Mouse (Mus musculus) kidney, embryonic 16.5 days (tissue): Measurements from ENCODE around the gene Gm11077. TPM values are rescaled to one million over a fixed set of nuclear protein-coding genes. Genes with fewer than 3 reads are reported as not detected.

Source experiments
- ATAC-seq: fragments of 200-750 bp; cut with Nextera tagmentation; 2 replicates; pipeline ENCODE4 v1.8.0; 2017; ENCODE audit warnings: moderate TSS enrichment; ENCODE audit not compliant: low FRiP score, low TSS enrichment
- H3K27ac ChIP-seq: fragments of 300-500 bp; sonication (generic); 2 replicates; pipeline ENCODE4 v1.5.1; 2014; ENCODE audit warnings: low read length
- H3K27me3 ChIP-seq: fragments of 300-500 bp; sonication (generic); 2 replicates; pipeline ENCODE4 v1.6.1; 2014; ENCODE audit warnings: low read length, control low read depth, mixed read lengths; ENCODE audit not compliant: insufficient read depth
- H3K36me3 ChIP-seq: fragments of 300-500 bp; sonication (generic); 2 replicates; pipeline ENCODE4 v1.6.1; 2014; ENCODE audit warnings: low read length, control low read depth, mixed read lengths; ENCODE audit not compliant: insufficient read depth
- H3K4me1 ChIP-seq: fragments of 300-500 bp; sonication (generic); 2 replicates; pipeline ENCODE4 v1.6.1; 2014; ENCODE audit warnings: low read length, control low read depth, mixed read lengths; ENCODE audit not compliant: insufficient read depth
- H3K4me2 ChIP-seq: fragments of 300-500 bp; sonication (generic); replicated peaks from 2 replicates; pipeline ENCODE4 v1.6.1; 2014; ENCODE audit warnings: low read depth, low read length
- H3K4me3 ChIP-seq: fragments of 300-500 bp; sonication (generic); 2 replicates; pipeline ENCODE4 v1.5.1; 2014; ENCODE audit warnings: mild to moderate bottlenecking, low read length
- H3K9ac ChIP-seq: fragments of 300-500 bp; sonication (generic); replicated peaks from 2 replicates; pipeline ENCODE4 v1.6.1; 2014; ENCODE audit warnings: low read length
- H3K9me3 ChIP-seq: fragments of 300-500 bp; sonication (generic); 2 replicates; pipeline ENCODE4 v1.6.1; 2016; ENCODE audit warnings: low read length, control low read depth
- WGBS: fragments of 180-500 bp; shearing (Covaris S2); extraction: QIAGEN DNeasy Blood & Tissue Kit; methylation state at CpG from one replicate; pipeline ENCODE4 v1.1.7; 2014; 5-methylcytosine and 5-hydroxymethylcytosine counted together
- polyA plus RNA-seq: library from polyadenylated mRNA; unstranded; fragments of >200 nt; fragmentation: Nextera tagmentation; extraction: Ambion mirVana; gene quantifications from 2 replicates; pipeline ENCODE4 v1.2.1, GENCODE M21; 2015

Gm11077 gene
- polyA plus RNA-seq, 1 experiment from 2014 or later, result not detected

GRCm38 (mm10) chr6:140776274-140776673 is 47.2 kb downstream of the Gm11077 start:
- H3K9ac ChIP-seq, result no peak overlapping the region
- no peaks in the 10 kb centered on the region for H3K9me3 ChIP-seq
- ATAC-seq, result no peak
- 74% methylated on average over 8 of the region's 8 CpGs for WGBS
- H3K4me1 ChIP-seq, result no peaks in the 10 kb centered on the region
- no peak overlapping the region for H3K4me2 ChIP-seq
- H3K4me3 ChIP-seq, result no peak overlapping the region
- no peaks in the 10 kb centered on the region for H3K36me3 ChIP-seq
- H3K27ac ChIP-seq, result no peak overlapping the region
- no peaks in the 10 kb centered on the region for H3K27me3 ChIP-seq

- H3K9ac ChIP-seq, result no peak overlapping the region
- no peak overlapping the region for H3K4me2 ChIP-seq
- H3K36me3 ChIP-seq, result no peaks in the 10 kb centered on the region
- H3K27ac ChIP-seq, result no peak overlapping the region
- ATAC-seq, result no peak
- H3K4me3 ChIP-seq, result no peak overlapping the region
- H3K4me1 ChIP-seq, result peaks cover 8% of the 10 kb centered on the region; the same call in 1 of the 2 replicates
- H3K9me3 ChIP-seq, result no peaks in the 10 kb centered on the region
- 94% methylated on average over 6 of the region's 6 CpGs for WGBS
- H3K27me3 ChIP-seq, result no peaks in the 10 kb centered on the region
Measured at GRCm38 (mm10) chr6:140782524-140782923, 53.4 kb downstream of the Gm11077 start.

- ATAC-seq, result peak; percentile 80; the same call in 1 of the 2 replicates
- no peaks in the 10 kb centered on the region for H3K36me3 ChIP-seq
- WGBS, result 26% methylated on average over 2 of the region's 2 CpGs
Measured at GRCm38 (mm10) chr6:140786058-140786457, 57.0 kb downstream of the Gm11077 start.

GRCm38 (mm10) chr6:140789850-140790249 is 60.8 kb downstream of the Gm11077 start:
- 30% methylated on average over 3 of the region's 3 CpGs for WGBS
- Histone ChIP-seq H3K4me2 (no peak overlapping the region), H3K36me3 (no peaks in the 10 kb centered on the region), H3K27ac (no peak overlapping the region), H3K4me3 (no peak overlapping the region), H3K9ac (no peak overlapping the region), H3K4me1 (peaks cover 8% of the 10 kb centered on the region; the same call in 1 of the 2 replicates), H3K9me3 (no peaks in the 10 kb centered on the region), H3K27me3 (no peaks in the 10 kb centered on the region)
- ATAC-seq, result peak; percentile 74

More at GRCm38 (mm10) chr6:140786058-140786457, 57.0 kb downstream of the Gm11077 start:
- Histone ChIP-seq H3K4me3 (no peak overlapping the region), H3K4me2 (no peak overlapping the region), H3K27ac (no peak overlapping the region), H3K4me1 (peaks cover 8% of the 10 kb centered on the region; the same call in 1 of the 2 replicates), H3K9ac (no peak overlapping the region), H3K9me3 (no peaks in the 10 kb centered on the region), H3K27me3 (no peaks in the 10 kb centered on the region)

- no peaks in the 10 kb centered on the region for H3K36me3 ChIP-seq
- H3K9me3 ChIP-seq, result no peaks in the 10 kb centered on the region
- H3K27me3 ChIP-seq, result no peaks in the 10 kb centered on the region
- no peak overlapping the region for H3K4me3 ChIP-seq
- 86% methylated on average over 6 of the region's 6 CpGs for WGBS
- H3K4me1 ChIP-seq, result no peaks in the 10 kb centered on the region
- no peak overlapping the region for H3K9ac ChIP-seq
- ATAC-seq, result no peak
- H3K4me2 ChIP-seq, result no peak overlapping the region
- H3K27ac ChIP-seq, result no peak overlapping the region
Measured at GRCm38 (mm10) chr6:140793676-140794262, 64.7 kb downstream of the Gm11077 start.

- no peak overlapping the region for H3K4me2 ChIP-seq
- no peaks in the 10 kb centered on the region for H3K4me1 ChIP-seq
- no peak overlapping the region for H3K9ac ChIP-seq
- no peak for ATAC-seq
- H3K36me3 ChIP-seq, result no peaks in the 10 kb centered on the region
- H3K9me3 ChIP-seq, result no peaks in the 10 kb centered on the region
- no peak overlapping the region for H3K27ac ChIP-seq
- no peaks in the 10 kb centered on the region for H3K27me3 ChIP-seq
- no peak overlapping the region for H3K4me3 ChIP-seq
- WGBS, result 77% methylated on average over 3 of the region's 3 CpGs
Measured at GRCm38 (mm10) chr6:140798841-140799240, 69.8 kb downstream of the Gm11077 start.

- Histone ChIP-seq H3K9me3 (no peaks in the 10 kb centered on the region), H3K4me3 (no peak overlapping the region), H3K27ac (no peak overlapping the region), H3K4me1 (no peaks in the 10 kb centered on the region), H3K9ac (no peak overlapping the region), H3K36me3 (no peaks in the 10 kb centered on the region), H3K27me3 (no peaks in the 10 kb centered on the region), H3K4me2 (no peak overlapping the region)
- no peak for ATAC-seq
- WGBS, result 85% methylated on average over 16 of the region's 16 CpGs
Measured at GRCm38 (mm10) chr6:140799435-140800040, 70.5 kb downstream of the Gm11077 start.

- Histone ChIP-seq H3K9ac (no peak overlapping the region), H3K9me3 (no peaks in the 10 kb centered on the region), H3K27ac (no peak overlapping the region), H3K4me1 (no peaks in the 10 kb centered on the region), H3K4me2 (no peak overlapping the region), H3K27me3 (no peaks in the 10 kb centered on the region), H3K4me3 (no peak overlapping the region), H3K36me3 (no peaks in the 10 kb centered on the region)
- ATAC-seq, result no peak
- WGBS, result 79% methylated on average over 4 of the region's 4 CpGs
Measured at GRCm38 (mm10) chr6:140800587-140800986, 71.5 kb downstream of the Gm11077 start.
